Mouse (Mus musculus): ENCODE results near the gene Gm47841. TPM values are rescaled to one million over a fixed set of nuclear protein-coding genes. Genes with fewer than 3 reads are reported as not detected.
A peak's percentile ranks its signal among the peaks of the same experiment; 100 is the strongest.

Gene Gm47841
- polyA plus RNA-seq, 1 experiment from 2014 or later = not detected

GRCm38 (mm10) chr15:101051869-101052268 is 4.7 kb upstream of the Gm47841 start:
- H3K27ac ChIP-seq (ENCODE audit: low read length) = no peak overlapping the region

GRCm38 (mm10) chr15:101048338-101048896 is 1.2 kb upstream of the Gm47841 start:
- Histone ChIP-seq H3K4me2 (replicated peaks; ENCODE audit: low read depth, low read length) (no peak overlapping the region), H3K36me3 (ENCODE audit: insufficient read depth, low read length) (peaks cover 13% of the 10 kb centered on the region; the same call in 1 of the 2 replicates), H3K27ac (ENCODE audit: low read length) (no peak overlapping the region), H3K27me3 (ENCODE audit: insufficient read depth, low read length) (peaks cover 66% of the 10 kb centered on the region), H3K9ac (replicated peaks; ENCODE audit: low read length) (no peak overlapping the region), H3K9me3 (ENCODE audit: low read length) (no peaks in the 10 kb centered on the region), H3K4me1 (ENCODE audit: insufficient read depth, low read length) (peaks cover 25% of the 10 kb centered on the region), H3K4me3 (ENCODE audit: low read length) (no peak overlapping the region)
- WGBS = 60% methylated on average over 5 of the region's 5 CpGs
- ATAC-seq (ENCODE audit: low FRiP score, low TSS enrichment) = no peak

More at GRCm38 (mm10) chr15:101051869-101052268, 4.7 kb upstream of the Gm47841 start:
- Histone ChIP-seq H3K27me3 (ENCODE audit: insufficient read depth, low read length) (peaks cover 65% of the 10 kb centered on the region), H3K4me1 (ENCODE audit: insufficient read depth, low read length) (peaks cover 23% of the 10 kb centered on the region), H3K36me3 (ENCODE audit: insufficient read depth, low read length) (peaks cover 18% of the 10 kb centered on the region; the same call in 1 of the 2 replicates), H3K4me3 (ENCODE audit: low read length) (no peak overlapping the region), H3K9me3 (ENCODE audit: low read length) (no peaks in the 10 kb centered on the region), H3K4me2 (replicated peaks; ENCODE audit: low read depth, low read length) (no peak overlapping the region), H3K9ac (replicated peaks; ENCODE audit: low read length) (no peak overlapping the region)
- no peak for ATAC-seq (ENCODE audit: low FRiP score, low TSS enrichment)
- WGBS = 82% methylated on average over 10 of the region's 10 CpGs

GRCm38 (mm10) chr15:101046527-101047193 is 537 bp downstream of the Gm47841 start:
- Histone ChIP-seq H3K36me3 (ENCODE audit: insufficient read depth, low read length) (peaks cover 5% of the 10 kb centered on the region; the same call in 1 of the 2 replicates), H3K27ac (ENCODE audit: low read length) (no peak overlapping the region), H3K4me2 (replicated peaks; ENCODE audit: low read depth, low read length) (peak overlapping the region; percentile 99), H3K4me1 (ENCODE audit: insufficient read depth, low read length) (peaks cover 21% of the 10 kb centered on the region), H3K9ac (replicated peaks; ENCODE audit: low read length) (peak overlapping the region; percentile 61), H3K4me3 (ENCODE audit: low read length) (peak overlapping the region; percentile 54), H3K27me3 (ENCODE audit: insufficient read depth, low read length) (peaks cover 63% of the 10 kb centered on the region), H3K9me3 (ENCODE audit: low read length) (no peaks in the 10 kb centered on the region)
- WGBS = under 1% methylated on average over 71 of the region's 77 CpGs
- ATAC-seq (ENCODE audit: low FRiP score, low TSS enrichment) = peak; percentile 44; the same call in 1 of the 2 replicates

- Histone ChIP-seq H3K4me3 (ENCODE audit: low read length) (peak overlapping the region; percentile 54), H3K27ac (ENCODE audit: low read length) (no peak overlapping the region), H3K9me3 (ENCODE audit: low read length) (no peaks in the 10 kb centered on the region), H3K4me2 (replicated peaks; ENCODE audit: low read depth, low read length) (peak overlapping the region; percentile 99), H3K9ac (replicated peaks; ENCODE audit: low read length) (peak overlapping the region; percentile 61), H3K4me1 (ENCODE audit: insufficient read depth, low read length) (peaks cover 21% of the 10 kb centered on the region), H3K27me3 (ENCODE audit: insufficient read depth, low read length) (peaks cover 60% of the 10 kb centered on the region), H3K36me3 (ENCODE audit: insufficient read depth, low read length) (peaks cover 5% of the 10 kb centered on the region; the same call in 1 of the 2 replicates)
- 2% methylated on average over 43 of the region's 43 CpGs for WGBS
- ATAC-seq (ENCODE audit: low FRiP score, low TSS enrichment) = peak; percentile 44
Measured at GRCm38 (mm10) chr15:101046039-101046526, 1.1 kb downstream of the Gm47841 start.

GRCm38 (mm10) chr15:101044531-101044930 is 2.7 kb downstream of the Gm47841 start:
- H3K27me3 ChIP-seq (ENCODE audit: insufficient read depth, low read length) = peaks cover 73% of the 10 kb centered on the region
- ATAC-seq (ENCODE audit: low FRiP score, low TSS enrichment) = no peak
- 51% methylated on average over 6 of the region's 6 CpGs for WGBS

GRCm38 (mm10) chr15:101042613-101043012 is 4.6 kb downstream of the Gm47841 start:
- H3K9ac ChIP-seq (replicated peaks; ENCODE audit: low read length) = no peak overlapping the region
- ATAC-seq (ENCODE audit: low FRiP score, low TSS enrichment) = no peak
- H3K27me3 ChIP-seq (ENCODE audit: insufficient read depth, low read length) = peaks cover 66% of the 10 kb centered on the region
- H3K9me3 ChIP-seq (ENCODE audit: low read length) = 0 out of 2 replicates have a peak, but pooled peaks cover 3% of the 10 kb centered on the region
- peaks cover 21% of the 10 kb centered on the region for H3K4me1 ChIP-seq (ENCODE audit: insufficient read depth, low read length)
- H3K4me3 ChIP-seq (ENCODE audit: low read length) = no peak overlapping the region
- 27% methylated on average over 6 of the region's 6 CpGs for WGBS
- no peak overlapping the region for H3K4me2 ChIP-seq (replicated peaks; ENCODE audit: low read depth, low read length)
- H3K27ac ChIP-seq (ENCODE audit: low read length) = no peak overlapping the region
- 0 out of 2 replicates have a peak, but pooled peaks cover 5% of the 10 kb centered on the region for H3K36me3 ChIP-seq (ENCODE audit: insufficient read depth, low read length)

More at GRCm38 (mm10) chr15:101044531-101044930, 2.7 kb downstream of the Gm47841 start:
- 0 out of 2 replicates have a peak, but pooled peaks cover 3% of the 10 kb centered on the region for H3K36me3 ChIP-seq (ENCODE audit: insufficient read depth, low read length)
- no peak overlapping the region for H3K4me3 ChIP-seq (ENCODE audit: low read length)
- no peak overlapping the region for H3K4me2 ChIP-seq (replicated peaks; ENCODE audit: low read depth, low read length)
- H3K27ac ChIP-seq (ENCODE audit: low read length) = no peak overlapping the region
- H3K4me1 ChIP-seq (ENCODE audit: insufficient read depth, low read length) = peaks cover 21% of the 10 kb centered on the region
- H3K9ac ChIP-seq (replicated peaks; ENCODE audit: low read length) = no peak overlapping the region
- 0 out of 2 replicates have a peak, but pooled peaks cover 3% of the 10 kb centered on the region for H3K9me3 ChIP-seq (ENCODE audit: low read length)

- no peak overlapping the region for H3K9ac ChIP-seq (replicated peaks; ENCODE audit: low read length)
- no peak overlapping the region for H3K4me3 ChIP-seq (ENCODE audit: low read length)
- no peak overlapping the region for H3K27ac ChIP-seq (ENCODE audit: low read length)
- 0 out of 2 replicates have a peak, but pooled peaks cover 3% of the 10 kb centered on the region for H3K9me3 ChIP-seq (ENCODE audit: low read length)
- 66% methylated on average over 6 of the region's 6 CpGs for WGBS
- H3K4me1 ChIP-seq (ENCODE audit: insufficient read depth, low read length) = peaks cover 15% of the 10 kb centered on the region
- H3K27me3 ChIP-seq (ENCODE audit: insufficient read depth, low read length) = peaks cover 61% of the 10 kb centered on the region
- 0 out of 2 replicates have a peak, but pooled peaks cover 5% of the 10 kb centered on the region for H3K36me3 ChIP-seq (ENCODE audit: insufficient read depth, low read length)
- no peak for ATAC-seq (ENCODE audit: low FRiP score, low TSS enrichment)
- H3K4me2 ChIP-seq (replicated peaks; ENCODE audit: low read depth, low read length) = no peak overlapping the region
Measured at GRCm38 (mm10) chr15:101041966-101042365, 5.2 kb downstream of the Gm47841 start.

GRCm38 (mm10) chr15:101039651-101040050 is 7.5 kb downstream of the Gm47841 start:
- no peak for ATAC-seq (ENCODE audit: low FRiP score, low TSS enrichment)
- Histone ChIP-seq H3K4me1 (ENCODE audit: insufficient read depth, low read length) (no peaks in the 10 kb centered on the region), H3K4me2 (replicated peaks; ENCODE audit: low read depth, low read length) (no peak overlapping the region), H3K4me3 (ENCODE audit: low read length) (no peak overlapping the region), H3K36me3 (ENCODE audit: insufficient read depth, low read length) (0 out of 2 replicates have a peak, but pooled peaks cover 5% of the 10 kb centered on the region), H3K9ac (replicated peaks; ENCODE audit: low read length) (no peak overlapping the region), H3K9me3 (ENCODE audit: low read length) (0 out of 2 replicates have a peak, but pooled peaks cover 3% of the 10 kb centered on the region), H3K27me3 (ENCODE audit: insufficient read depth, low read length) (peaks cover 40% of the 10 kb centered on the region), H3K27ac (ENCODE audit: low read length) (no peak overlapping the region)
- 47% methylated on average over 17 of the region's 17 CpGs for WGBS

GRCm38 (mm10) chr15:101028960-101029359 is 18.2 kb downstream of the Gm47841 start:
- ATAC-seq (ENCODE audit: low FRiP score, low TSS enrichment) = no peak
- 87% methylated on average over 2 of the region's 2 CpGs for WGBS
- H3K27me3 ChIP-seq (ENCODE audit: insufficient read depth, low read length) = no peaks in the 10 kb centered on the region
- no peaks in the 10 kb centered on the region for H3K36me3 ChIP-seq (ENCODE audit: insufficient read depth, low read length)
- H3K27ac ChIP-seq (ENCODE audit: low read length) = no peak overlapping the region
- no peaks in the 10 kb centered on the region for H3K9me3 ChIP-seq (ENCODE audit: low read length)
- no peak overlapping the region for H3K4me2 ChIP-seq (replicated peaks; ENCODE audit: low read depth, low read length)
- H3K4me1 ChIP-seq (ENCODE audit: insufficient read depth, low read length) = peaks cover 5% of the 10 kb centered on the region; the same call in 1 of the 2 replicates
- H3K4me3 ChIP-seq (ENCODE audit: low read length) = no peak overlapping the region
- no peak overlapping the region for H3K9ac ChIP-seq (replicated peaks; ENCODE audit: low read length)

All from kidney, embryonic 16.5 days (tissue).